Mouse (Mus musculus) MEL (cell line): ENCODE data around the gene Esyt1. TPM values are rescaled to one million over a fixed set of nuclear protein-coding genes. Genes with fewer than 3 reads are reported as not detected.

Source experiments
- DNase-seq: peaks from one replicate; pipeline ENCODE4 v3.0.0; 2011; ENCODE audit warnings: low read depth, low spot score
- H3K27ac ChIP-seq: 2 replicates; pipeline ENCODE4 v1.5.1; 2012; ENCODE audit warnings: low read depth, mild to moderate bottlenecking, control low read depth, low read length, moderate library complexity; ENCODE audit not compliant: control insufficient read depth
- H3K27me3 ChIP-seq, 2 experiments: fragments of 150-350 bp in 1 of 2; sonication (generic) in 1 of 2; 2 replicates each; pipeline ENCODE4 v1.6.1; 2012; ENCODE audit warnings: low read length in 2 of 2, mild to moderate bottlenecking in 2 of 2, improper control_type of control experiment in 1 of 2, moderate library complexity in 1 of 2; ENCODE audit not compliant: insufficient read depth in 2 of 2, control insufficient read depth in 1 of 2
- H3K36me3 ChIP-seq, 2 experiments: 2 replicates each; pipeline ENCODE4 v1.6.1; 2012 to 2014; ENCODE audit warnings: low read length in 2 of 2, improper control_type of control experiment in 1 of 2, inconsistent platforms in 1 of 2, mild to moderate bottlenecking in 1 of 2; ENCODE audit not compliant: insufficient read depth in 2 of 2, control insufficient read depth in 1 of 2
- H3K4me1 ChIP-seq, 2 experiments: fragments of 150-350 bp in 1 of 2; sonication (generic) in 1 of 2; 2 replicates each; pipeline ENCODE4 v1.6.1; 2012; ENCODE audit warnings: low read length in 2 of 2, improper control_type of control experiment in 1 of 2, mild to moderate bottlenecking in 1 of 2; ENCODE audit not compliant: insufficient read depth in 2 of 2, control insufficient read depth in 1 of 2
- H3K4me3 ChIP-seq, 2 experiments: fragments of 150-350 bp in 1 of 2; sonication (generic) in 1 of 2; 2 replicates each; pipeline ENCODE4 v1.5.1; 2012; ENCODE audit warnings: low read depth in 2 of 2, low read length in 2 of 2, mild to moderate bottlenecking in 2 of 2, moderate library complexity in 2 of 2, control low read depth in 1 of 2, improper control_type of control experiment in 1 of 2; ENCODE audit not compliant: control insufficient read depth in 1 of 2, insufficient read depth in 1 of 2
- H3K79me2 ChIP-seq: 2 replicates; pipeline ENCODE4 v1.6.1; 2012; ENCODE audit warnings: mild to moderate bottlenecking, low read length, moderate library complexity; ENCODE audit not compliant: control insufficient read depth, poor library complexity, insufficient read depth
- H3K9ac ChIP-seq: 2 replicates; pipeline ENCODE4 v1.6.1; 2012; ENCODE audit warnings: low read depth, mild to moderate bottlenecking, control low read depth, low read length, moderate library complexity; ENCODE audit not compliant: control insufficient read depth, poor library complexity, severe bottlenecking
- H3K9me3 ChIP-seq: fragments of 150-350 bp; sonication (generic); replicated peaks from 2 replicates; pipeline ENCODE4 v1.6.1; 2012; ENCODE audit warnings: mild to moderate bottlenecking, low read length, improper control_type of control experiment, moderate library complexity; ENCODE audit not compliant: insufficient read depth
- CHD1 ChIP-seq: IDR thresholded peaks from 2 replicates; pipeline ENCODE4 v1.6.1; 2012; ENCODE audit warnings: low read depth, mild to moderate bottlenecking, inconsistent platforms, low read length, improper control_type of control experiment
- CTCF ChIP-seq, 3 experiments: IDR thresholded peaks in 2 of 3; conservative IDR thresholded peaks in 1 of 3; 2 replicates each; pipeline ENCODE4 v1.5.1; 2011 to 2012; ENCODE audit warnings: low read length in 3 of 3, low read depth in 2 of 3, mild to moderate bottlenecking in 2 of 3, improper control_type of control experiment in 1 of 3, inconsistent platforms in 1 of 3, mixed read lengths in 1 of 3, moderate library complexity in 1 of 3; ENCODE audit not compliant: control insufficient read depth in 1 of 3, insufficient read depth in 1 of 3, poor library complexity in 1 of 3, severe bottlenecking in 1 of 3
- E2F4 ChIP-seq: IDR thresholded peaks from 2 replicates; pipeline ENCODE4 v1.6.1; 2011; ENCODE audit warnings: low read depth, low read length, improper control_type of control experiment, borderline replicate concordance
- ELF1 ChIP-seq: IDR thresholded peaks from 2 replicates; pipeline ENCODE4 v1.6.1; 2014; ENCODE audit warnings: low read depth, mild to moderate bottlenecking, inconsistent platforms, low read length, improper control_type of control experiment, moderate library complexity
- EP300 ChIP-seq, 2 experiments: IDR thresholded peaks; 2 replicates each; pipeline ENCODE4 v1.6.1; 2011; ENCODE audit warnings: improper control_type of control experiment in 2 of 2, low read length in 2 of 2, low read depth in 1 of 2, mild to moderate bottlenecking in 1 of 2
- ETS1 ChIP-seq: IDR thresholded peaks from 2 replicates; pipeline ENCODE4 v1.6.1; 2012; ENCODE audit warnings: low read depth, mild to moderate bottlenecking, inconsistent platforms, low read length, improper control_type of control experiment, moderate library complexity
- JUND ChIP-seq: IDR thresholded peaks from 2 replicates; pipeline ENCODE4 v1.6.1; 2011; ENCODE audit warnings: low read depth, mild to moderate bottlenecking, improper control_type of control experiment, low read length
- MAFK ChIP-seq: IDR thresholded peaks from 2 replicates; pipeline ENCODE4 v1.6.1; 2011; ENCODE audit warnings: low read depth, mild to moderate bottlenecking, low read length, improper control_type of control experiment, borderline replicate concordance
- MEF2A ChIP-seq: IDR thresholded peaks from 2 replicates; pipeline ENCODE4 v1.6.1; 2014; ENCODE audit warnings: low read depth, mild to moderate bottlenecking, inconsistent platforms, low read length, improper control_type of control experiment; ENCODE audit not compliant: poor library complexity, insufficient replicate concordance, severe bottlenecking; ENCODE audit errors: extremely low read depth
- MYB ChIP-seq: IDR thresholded peaks from 2 replicates; pipeline ENCODE4 v1.6.1; 2011; ENCODE audit warnings: mild to moderate bottlenecking, low read depth, low read length, improper control_type of control experiment
- MYC ChIP-seq: IDR thresholded peaks from 2 replicates; pipeline ENCODE4 v1.6.1; 2011; ENCODE audit warnings: low read depth, mild to moderate bottlenecking, low read length, improper control_type of control experiment, moderate library complexity
- NELFE ChIP-seq: IDR thresholded peaks from 2 replicates; pipeline ENCODE4 v1.6.1; 2011; ENCODE audit warnings: low read depth, low read length, improper control_type of control experiment
- POLR2AphosphoS5 ChIP-seq: IDR thresholded peaks from 2 replicates; pipeline ENCODE4 v1.6.1; 2012; ENCODE audit warnings: low read depth, borderline replicate concordance, mild to moderate bottlenecking, inconsistent platforms, low read length, moderate library complexity, mixed read lengths
- RAD21 ChIP-seq: IDR thresholded peaks from 2 replicates; pipeline ENCODE4 v1.6.1; 2011; ENCODE audit warnings: mild to moderate bottlenecking, low read depth, low read length, improper control_type of control experiment
- RCOR1 ChIP-seq: IDR thresholded peaks from 2 replicates; pipeline ENCODE4 v1.6.1; 2012; ENCODE audit warnings: low read depth, mild to moderate bottlenecking, inconsistent platforms, low read length, improper control_type of control experiment
- SMC3 ChIP-seq: IDR thresholded peaks from 2 replicates; pipeline ENCODE4 v1.6.1; 2011; ENCODE audit warnings: low read depth, low read length, improper control_type of control experiment
- ZC3H11A ChIP-seq: IDR thresholded peaks from 2 replicates; pipeline ENCODE4 v1.6.1; 2012; ENCODE audit warnings: low read depth, mild to moderate bottlenecking, inconsistent platforms, low read length, improper control_type of control experiment
- ZMIZ1 ChIP-seq: IDR thresholded peaks from 2 replicates; pipeline ENCODE4 v1.6.1; 2012; ENCODE audit warnings: low read depth, mild to moderate bottlenecking, inconsistent platforms, low read length, improper control_type of control experiment, moderate library complexity
- polyA plus RNA-seq, 2 experiments: library from polyadenylated mRNA; stranded (reverse) in 1 of 2; unstranded in 1 of 2; fragments of >175 nt in 1 of 2; fragments of >200 nt in 1 of 2; gene quantifications; 2 replicates each; pipeline versions ENCODE4 v1.2.1 to v1.2.4; 2012; ENCODE audit warnings: low replicate concordance in 2 of 2, low read depth in 1 of 2; ENCODE audit not compliant: insufficient read length in 2 of 2, insufficient read depth in 1 of 2, missing spikeins in 1 of 2
- total RNA-seq: library from RNA; depleted of rRNA; stranded (reverse); fragments of 300-350 nt; gene quantifications from 2 replicates; pipeline ENCODE4 v1.2.3, GENCODE M21; 2012

Gene Esyt1
- total and polyA plus RNA-seq, 3 experiments: 35.1 to 57.0 (median 53.4) TPM

DNA sequence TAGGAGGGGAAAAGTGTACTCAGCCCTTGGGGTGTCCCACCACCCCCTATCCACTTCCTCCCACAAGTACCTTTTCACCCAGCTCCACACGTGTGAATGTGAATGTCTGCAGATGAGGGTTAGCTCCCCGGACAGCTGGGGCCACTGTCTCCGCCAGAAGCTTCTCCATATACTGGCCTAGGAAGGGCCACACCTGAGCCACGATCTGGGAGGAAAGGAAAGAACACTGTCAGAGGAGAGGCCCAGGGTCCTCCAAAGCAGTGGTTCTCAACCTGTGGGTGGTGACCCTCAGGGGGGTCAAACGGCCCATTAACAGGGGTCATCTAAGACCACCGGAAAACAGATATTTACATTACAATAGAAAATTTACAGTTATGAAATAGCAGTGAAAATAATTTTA, 3.3 kb downstream of the Esyt1 start:
- H3K36me3 ChIP-seq: peaks cover 2 to 8% of the 10 kb centered on the region in 2 experiments; a peak in 3 of 4 replicates
- no peaks in the 10 kb centered on the region for H3K27me3 ChIP-seq
- H3K9ac ChIP-seq: no peak overlapping the region
- no peak overlapping the region for H3K27ac ChIP-seq
- TF ChIP-seq ELF1 (no peak), MEF2A (no peak), MYB (no peak), JUND (no peak), NELFE (no peak), MYC (no peak)
- H3K79me2 ChIP-seq: peaks cover 8% of the 10 kb centered on the region
- H3K9me3 ChIP-seq: no peaks in the 10 kb centered on the region
- no peak overlapping the region for H3K4me3 ChIP-seq
- no peak for DNase-seq
- H3K4me1 ChIP-seq: peaks cover 3 to 5% of the 10 kb centered on the region in 2 experiments; a peak in 2 of 4 replicates

DNA sequence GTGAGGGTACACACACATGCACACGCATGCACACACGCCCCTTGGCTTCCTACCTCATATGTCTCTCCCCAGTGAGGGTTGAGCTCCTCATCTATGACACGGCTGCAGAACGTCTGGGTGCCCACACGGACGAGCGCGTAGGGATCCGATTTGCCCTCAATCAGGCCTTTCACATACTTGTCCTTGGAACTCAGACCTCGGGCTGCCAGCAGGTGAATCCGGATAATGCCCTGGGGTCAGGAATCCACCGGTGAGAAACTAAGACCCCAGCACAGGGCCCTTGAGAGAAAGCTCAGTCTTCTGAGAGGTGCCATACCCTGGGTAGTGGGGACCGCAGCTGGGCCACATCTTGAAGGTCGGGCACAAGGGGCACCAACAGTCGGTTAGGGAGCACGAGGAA, 5.1 kb downstream of the Esyt1 start:
- H3K27ac ChIP-seq: no peak overlapping the region
- H3K4me1 ChIP-seq: peaks cover 0 to 5% of the 10 kb centered on the region in 2 experiments; a peak in 1 of 4 replicates
- no peaks in the 10 kb centered on the region for H3K27me3 ChIP-seq
- TF ChIP-seq ZC3H11A (no peak), EP300 (IDR thresholded peaks at IDR 0.05; ENCODE audit: low read depth in 1 of 2, low read length in 2 of 2) (no peak), E2F4 (no peak), MAFK (no peak), ETS1 (no peak), RCOR1 (no peak)
- TF ChIP-seq, all 39 proteins: peak for 0
- H3K79me2 ChIP-seq: peaks cover 8% of the 10 kb centered on the region
- H3K9ac ChIP-seq: no peak overlapping the region
- no peaks in the 10 kb centered on the region for H3K9me3 ChIP-seq
- no peak for DNase-seq
- H3K4me3 ChIP-seq: no peak overlapping the region
- H3K36me3 ChIP-seq: peaks cover 2 to 5% of the 10 kb centered on the region in 2 experiments; a peak in 2 of 4 replicates

DNA sequence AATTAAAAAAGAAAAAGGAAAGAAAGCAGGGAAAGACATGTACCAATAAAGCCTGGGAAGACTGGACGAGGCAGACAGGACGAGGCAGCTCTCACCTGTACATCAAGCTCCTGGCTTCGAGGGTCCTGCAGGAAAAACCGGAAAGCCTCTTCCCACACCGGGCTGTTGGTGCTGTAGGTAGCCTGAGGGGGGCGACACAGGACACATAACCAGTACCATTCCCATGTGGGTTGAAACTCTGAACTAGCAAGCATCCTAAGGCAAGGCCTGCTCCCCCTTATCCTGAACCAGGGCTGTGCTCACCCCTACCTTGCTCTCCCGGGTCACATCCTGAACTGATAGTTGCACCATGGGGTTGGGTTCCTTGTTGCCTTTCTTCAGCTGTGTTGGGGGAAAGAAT, 6.8 kb downstream of the Esyt1 start:
- TF ChIP-seq SMC3 (peak; percentile 44), CTCF (IDR thresholded peaks at IDR 0.05 in 2 of 3, conservative IDR thresholded peaks at IDR 0.05 in 1 of 3; ENCODE audit: control insufficient read depth in 1 of 3, insufficient read depth in 1 of 3, low read depth in 2 of 3, low read length in 3 of 3, poor library complexity in 1 of 3, severe bottlenecking in 1 of 3) (peak; percentile 64 to 69 (median 67)), MAFK (no peak), EP300 (IDR thresholded peaks at IDR 0.05; ENCODE audit: low read depth in 1 of 2, low read length in 2 of 2) (no peak), ZC3H11A (peak; percentile 35; the same call in 1 of the 2 replicates), JUND (no peak), MYB (no peak), ZMIZ1 (no peak), CHD1 (no peak), RAD21 (peak; percentile 60), POLR2AphosphoS5 (no peak)
- Histone ChIP-seq H3K4me3 (no peak overlapping the region), H3K27me3 (no peaks in the 10 kb centered on the region), H3K9ac (no peak overlapping the region), H3K79me2 (no peaks in the 10 kb centered on the region; the same call in 1 of the 2 replicates), H3K36me3 (peaks cover 2 to 3% of the 10 kb centered on the region in 2 experiments; a peak in 2 of 4 replicates), H3K27ac (no peak overlapping the region), H3K9me3 (no peaks in the 10 kb centered on the region), H3K4me1 (peaks cover 0 to 3% of the 10 kb centered on the region in 2 experiments; a peak in 1 of 4 replicates)
- peak; percentile 58 for DNase-seq
